8 mouse cellular contexts compared by ENCODE assay signal in genomic region chr14:48295815-48296271, GRCm38 (mm10).
DNase-seq lines count a peak whose midpoint lies in the region; ATAC-seq lines count a peak whose summit lies in the region.
"Had no signal": no experiment of that assay in that cellular context is flagged by ENCODE, and none has a peak within 500 bp of the region (broad histone marks: within the 10 kb centered on the region; RNA-seq: fewer than 3 reads in every experiment).

No protein-coding gene starts in this region.

- intact Hi-C loops in heart, postnatal 10 days (cut with DNase I), result loop anchor here (5.0 kb wide), 1 partner anchor 94 kb away; no protein-coding TSS in a partner anchor

- peak; percentile 21 for DNase-seq in layer of hippocampus, adult 9-11 months
- no peak for DNase-seq in layer of hippocampus, adult 9-10 months (ENCODE audit: low spot score)
- peak; percentile 47 to 58 for DNase-seq in heart, postnatal 10 days
- no peak for DNase-seq in adrenal gland, postnatal 4 days (ENCODE audit: low spot score in 2 of 2)
- no peak for DNase-seq in gastrocnemius, postnatal 10 days
- DNase-seq: adrenal gland, postnatal 25 days had no signal

- peak; percentile 97 for ATAC-seq in common myeloid progenitor, adult 5-6 weeks (replicated peaks; ENCODE audit: low read depth, poor library complexity, severe bottlenecking)
- ATAC-seq in megakaryocyte progenitor cell, adult 5-6 weeks (replicated peaks; ENCODE audit: poor library complexity), result peak; percentile 80

Comparison
In these comparisons a context has a peak if more than half of its experiments do, and no peak if none do; other contexts are left out.
1. DNase-seq: peak in layer of hippocampus, adult 9-11 months (single experiment) and heart, postnatal 10 days (2 of 2); none in layer of hippocampus, adult 9-10 months (single experiment), adrenal gland, postnatal 4 days (0 of 2) and gastrocnemius, postnatal 10 days (single experiment).